ENCODE assay signal across 8 mouse cellular contexts in genomic region chr4:65125341-65126332, GRCm38 (mm10). TPM values are rescaled to one million over a fixed set of nuclear protein-coding genes. Genes with fewer than 3 reads are reported as not detected.
DNase-seq lines count a peak whose midpoint lies in the region; ATAC-seq lines count a peak whose summit lies in the region.

No protein-coding gene starts in this region.

- DNase-seq in frontal cortex, postnatal 10 days (ENCODE audit: low spot score in 2 of 2): no peak
- peak; percentile 66 to 72 for DNase-seq in cerebellum, postnatal 36 days
- DNase-seq in gastrocnemius, postnatal 4 days (ENCODE audit: low spot score in 2 of 2): peak; percentile 24 to 50
- DNase-seq in hindlimb bud, embryonic 11.5 days (ENCODE audit: extremely low spot score, low read depth, low spot score): peak; percentile 20
- DNase-seq in limb, embryonic 11.5 days (ENCODE audit: low spot score): peak; percentile 69
- DNase-seq in urinary bladder, postnatal 4 days (ENCODE audit: low spot score in 2 of 2): peak; percentile 48 to 63

- peak overlapping the region; percentile 84 for H3K4me2 ChIP-seq in limb, embryonic 11.5 days (ENCODE audit: low read depth, severe bottlenecking)
- peak overlapping the region; percentile 91 for H3K4me2 ChIP-seq in midbrain, embryonic 12.5 days (replicated peaks)

- H3K9ac ChIP-seq in limb, embryonic 11.5 days (ENCODE audit: low read length): peak overlapping the region; percentile 59
- H3K9ac ChIP-seq in midbrain, embryonic 12.5 days (replicated peaks): peak overlapping the region; percentile 58

- peaks cover 8% of the 10 kb centered on the region; the same call in 1 of the 2 replicates for H3K4me1 ChIP-seq in limb, embryonic 11.5 days (ENCODE audit: control insufficient read depth, insufficient read depth, low read length)
- peaks cover 27% of the 10 kb centered on the region for H3K4me1 ChIP-seq in midbrain, embryonic 12.5 days

- H3K9me3 ChIP-seq in limb, embryonic 11.5 days (ENCODE audit: control insufficient read depth, low read length): no peaks in the 10 kb centered on the region
- H3K9me3 ChIP-seq in midbrain, embryonic 12.5 days: no peaks in the 10 kb centered on the region

- H3K27ac ChIP-seq in limb, embryonic 11.5 days (replicated peaks; ENCODE audit: low read depth, low read length): no peak overlapping the region
- H3K27ac ChIP-seq in midbrain, embryonic 12.5 days (replicated peaks): no peak overlapping the region

- 0% methylated on average over 30 of the region's 30 CpGs for WGBS in limb, embryonic 11.5 days
- under 1% methylated on average over 30 of the region's 30 CpGs for WGBS in midbrain, embryonic 12.5 days

- peak overlapping the region; percentile 46 for H3K4me3 ChIP-seq in limb, embryonic 11.5 days (ENCODE audit: low read depth, low read length)
- H3K4me3 ChIP-seq in midbrain, embryonic 12.5 days: peak overlapping the region; percentile 60

- peak; percentile 60 for ATAC-seq in frontal cortex, adult (ENCODE audit: low TSS enrichment)
- peak; percentile 50; the same call in 1 of the 2 replicates for ATAC-seq in limb, embryonic 11.5 days (ENCODE audit: insufficient number of reproducible peaks, low FRiP score, low TSS enrichment, low read depth)
- peak; percentile 31 for ATAC-seq in midbrain, embryonic 12.5 days (ENCODE audit: low FRiP score, low read depth)

- no peaks in the 10 kb centered on the region for H3K36me3 ChIP-seq in limb, embryonic 11.5 days (ENCODE audit: control insufficient read depth, insufficient read depth, low read length)
- no peaks in the 10 kb centered on the region for H3K36me3 ChIP-seq in midbrain, embryonic 12.5 days

- H3K27me3 ChIP-seq in limb, embryonic 11.5 days (ENCODE audit: control insufficient read depth, insufficient read depth, low read length): peaks cover 6% of the 10 kb centered on the region
- H3K27me3 ChIP-seq in midbrain, embryonic 12.5 days: peaks cover 47% of the 10 kb centered on the region

RNA-seq across cellular contexts. Expression of gene Pappa, which starts 1.7 kb away (rescaled TPM):
- 1 to 10 TPM; 1.5 to 1.9 TPM for total RNA-seq in gastrocnemius, postnatal 4 days (2021)
- 0.58 and 0.68 TPM in 2 replicates for polyA plus RNA-seq in limb, embryonic 11.5 days (2014; fragmentation: Nextera tagmentation; extraction: Ambion mirVana)
- polyA plus RNA-seq in midbrain, embryonic 12.5 days (2016; fragmentation: Nextera tagmentation; extraction: Ambion mirVana): 1.3 and 1.5 TPM in 2 replicates

Comparison
In these comparisons a context has a peak if more than half of its experiments do, and no peak if none do; other contexts are left out.
1. DNase-seq: peak in cerebellum, postnatal 36 days (2 of 2), gastrocnemius, postnatal 4 days (2 of 2), hindlimb bud, embryonic 11.5 days (single experiment), limb, embryonic 11.5 days (single experiment) and urinary bladder, postnatal 4 days (2 of 2); none in frontal cortex, postnatal 10 days (0 of 2).
2. Peak in every context shown above with its lines, with median percentiles within 50 percentile points of each other: ATAC-seq.